Mouse (Mus musculus) layer of hippocampus, postnatal 25 days (tissue): Measurements from ENCODE around the gene Pex13. TPM values are rescaled to one million over a fixed set of nuclear protein-coding genes. Genes with fewer than 3 reads are reported as not detected.

ENCODE experiments used
- DNase-seq, 2 experiments: peaks; one replicate each; pipeline ENCODE4 v3.0.0; 2022; ENCODE audit warnings: mixed read lengths in 2 of 2, low spot score in 1 of 2; ENCODE audit errors: extremely low spot score in 1 of 2
- total RNA-seq, 2 experiments: library from RNA; stranded (reverse); gene quantifications; 2 replicates each; pipeline ENCODE4 v1.2.3; 2021

Gene Pex13
- 10 to 100 TPM; 27.4 to 28.5 TPM for total RNA-seq

- DNase-seq: peak; percentile 83 to 91
Measured at GRCm38 (mm10) chr11:23665798-23666501, at the start of gene Pex13. Pex13 (minus strand) TSS chr11:23665959.

GRCm38 (mm10) chr11:23712299-23712698 lies 46.5 kb upstream of the Pex13 start:
- no peak for DNase-seq

- DNase-seq: no peak
Measured at GRCm38 (mm10) chr11:23704604-23705294, 39.0 kb upstream of the Pex13 start.

- no peak for DNase-seq
Measured at GRCm38 (mm10) chr11:23701831-23702230, 36.1 kb upstream of the Pex13 start.

- no peak for DNase-seq
Measured at GRCm38 (mm10) chr11:23699414-23700095, 33.8 kb upstream of the Pex13 start.

GRCm38 (mm10) chr11:23698526-23698925 lies 32.8 kb upstream of the Pex13 start:
- DNase-seq: no peak

- no peak for DNase-seq
Measured at GRCm38 (mm10) chr11:23695847-23696246, 30.1 kb upstream of the Pex13 start.

GRCm38 (mm10) chr11:23693286-23693685 lies 27.5 kb upstream of the Pex13 start:
- no peak for DNase-seq

- no peak for DNase-seq
Measured at GRCm38 (mm10) chr11:23688060-23688459, 22.3 kb upstream of the Pex13 start.

GRCm38 (mm10) chr11:23686671-23687070 lies 20.9 kb upstream of the Pex13 start:
- no peak for DNase-seq

- no peak for DNase-seq
Measured at GRCm38 (mm10) chr11:23682561-23682960, 16.8 kb upstream of the Pex13 start.

GRCm38 (mm10) chr11:23680435-23680950 lies 14.7 kb upstream of the Pex13 start:
- no peak for DNase-seq

- peak; percentile 10 to 74 for DNase-seq
Measured at GRCm38 (mm10) chr11:23679044-23679642, 13.4 kb upstream of the Pex13 start.

GRCm38 (mm10) chr11:23676100-23676499 lies 10.3 kb upstream of the Pex13 start:
- DNase-seq: no peak

- no peak for DNase-seq
Measured at GRCm38 (mm10) chr11:23672256-23672749, 6.5 kb upstream of the Pex13 start.

GRCm38 (mm10) chr11:23667128-23667527 lies 1.4 kb upstream of the Pex13 start:
- no peak for DNase-seq

GRCm38 (mm10) chr11:23666526-23666925 lies 767 bp upstream of the Pex13 start:
- DNase-seq: no peak

- DNase-seq: no peak
Measured at GRCm38 (mm10) chr11:23665311-23665786, 410 bp downstream of the Pex13 start, which contains the start of gene Pus10. Pus10 (plus strand) TSS chr11:23665674.

- DNase-seq: no peak
Measured at GRCm38 (mm10) chr11:23664232-23664631, 1.5 kb downstream of the Pex13 start.

- no peak for DNase-seq
Measured at GRCm38 (mm10) chr11:23657791-23658190, 8.0 kb downstream of the Pex13 start.
